Mouse (Mus musculus) heart, embryonic 16.5 days (tissue): ENCODE results near the gene Lime1. TPM values are rescaled to one million over a fixed set of nuclear protein-coding genes. Genes with fewer than 3 reads are reported as not detected.
A peak's percentile ranks its signal among the peaks of the same experiment; 100 is the strongest.

Source experiments
- ATAC-seq: fragments of 200-750 bp; cut with Nextera tagmentation; replicated peaks from 2 replicates; pipeline ENCODE4 v1.8.0; 2017; ENCODE audit warnings: moderate number of reproducible peaks; ENCODE audit not compliant: insufficient read depth, low FRiP score; ENCODE audit errors: extremely low read depth
- H3K27ac ChIP-seq: fragments of 300-500 bp; sonication (generic); 2 replicates; pipeline ENCODE4 v1.5.1; 2014; ENCODE audit warnings: mild to moderate bottlenecking, low read length, control low read depth, moderate library complexity
- H3K27me3 ChIP-seq: fragments of 300-500 bp; sonication (generic); 2 replicates; pipeline ENCODE4 v1.6.1; 2014; ENCODE audit warnings: low read length, mixed read lengths; ENCODE audit not compliant: control insufficient read depth, insufficient read depth
- H3K36me3 ChIP-seq: fragments of 300-500 bp; sonication (generic); 2 replicates; pipeline ENCODE4 v1.6.1; 2014; ENCODE audit not compliant: control insufficient read depth, insufficient read depth
- H3K4me1 ChIP-seq: fragments of 300-500 bp; sonication (generic); 2 replicates; pipeline ENCODE4 v1.6.1; 2014; ENCODE audit warnings: low read length, mixed read lengths; ENCODE audit not compliant: control insufficient read depth, insufficient read depth
- H3K4me2 ChIP-seq: fragments of 300-500 bp; sonication (generic); 2 replicates; pipeline ENCODE4 v1.6.1; 2014; ENCODE audit warnings: low read depth, mild to moderate bottlenecking, control low read depth, low read length
- H3K4me3 ChIP-seq: fragments of 300-500 bp; sonication (generic); 2 replicates; pipeline ENCODE4 v1.5.1; 2014; ENCODE audit warnings: mild to moderate bottlenecking, control low read depth, low read length
- H3K9ac ChIP-seq: fragments of 300-500 bp; sonication (generic); 2 replicates; pipeline ENCODE4 v1.6.1; 2014; ENCODE audit warnings: low read length, control low read depth
- H3K9me3 ChIP-seq: fragments of 300-500 bp; sonication (generic); replicated peaks from 2 replicates; pipeline ENCODE4 v1.6.1; 2016; ENCODE audit warnings: low read length; ENCODE audit not compliant: control insufficient read depth
- WGBS: fragments of 180-500 bp; shearing (Covaris S2); extraction: QIAGEN DNeasy Blood & Tissue Kit; methylation state at CpG from one replicate; pipeline ENCODE4 v1.1.7; 2014; 5-methylcytosine and 5-hydroxymethylcytosine counted together
- polyA plus RNA-seq: library from polyadenylated mRNA; unstranded; fragments of >200 nt; fragmentation: Nextera tagmentation; extraction: Ambion mirVana; gene quantifications from 2 replicates; pipeline ENCODE4 v1.2.1, GENCODE M21; 2015

Lime1 gene
- polyA plus RNA-seq = 15.6 and 18.1 TPM in 2 replicates

GRCm38 (mm10) chr2:181379778-181380177 lies at the start of gene Lime1:
TSS of gene Lime1 (plus strand) at chr2:181380078.
- H3K4me2 ChIP-seq = no peak within 1 kb of the TSS
- no peak within 1 kb of the TSS for H3K4me3 ChIP-seq
- peaks cover 41% of the 10 kb centered on the region for H3K36me3 ChIP-seq
- no peaks in the 10 kb centered on the region for H3K9me3 ChIP-seq
- no peak within 1 kb of the TSS for H3K27ac ChIP-seq
- H3K27me3 ChIP-seq = no peaks in the 10 kb centered on the region
- no peak for ATAC-seq
- H3K4me1 ChIP-seq = no peaks in the 10 kb centered on the region
- WGBS = 91% methylated on average over 12 of the region's 12 CpGs
- no peak within 1 kb of the TSS for H3K9ac ChIP-seq

GRCm38 (mm10) chr2:181332542-181332941 lies 47.3 kb upstream of the Lime1 start:
- no peak overlapping the region for H3K4me2 ChIP-seq
- H3K4me1 ChIP-seq = no peaks in the 10 kb centered on the region
- no peaks in the 10 kb centered on the region for H3K9me3 ChIP-seq
- ATAC-seq = no peak
- peaks cover 23% of the 10 kb centered on the region for H3K36me3 ChIP-seq
- no peak overlapping the region for H3K4me3 ChIP-seq
- no peaks in the 10 kb centered on the region for H3K27me3 ChIP-seq
- no peak overlapping the region for H3K9ac ChIP-seq
- no peak overlapping the region for H3K27ac ChIP-seq

GRCm38 (mm10) chr2:181334023-181334422 lies 45.9 kb upstream of the Lime1 start:
- H3K27ac ChIP-seq = no peak overlapping the region
- 0 out of 2 replicates have a peak, but pooled peaks have one; percentile 52 for ATAC-seq
- H3K9me3 ChIP-seq = no peaks in the 10 kb centered on the region
- peaks cover 26% of the 10 kb centered on the region for H3K36me3 ChIP-seq
- no peak overlapping the region for H3K4me2 ChIP-seq
- H3K9ac ChIP-seq = no peak overlapping the region
- H3K4me1 ChIP-seq = no peaks in the 10 kb centered on the region
- 60% methylated on average over 3 of the region's 3 CpGs for WGBS
- no peaks in the 10 kb centered on the region for H3K27me3 ChIP-seq
- H3K4me3 ChIP-seq = no peak overlapping the region

GRCm38 (mm10) chr2:181340426-181340825 lies 39.5 kb upstream of the Lime1 start:
- Histone ChIP-seq H3K9ac (no peak overlapping the region), H3K4me3 (no peak overlapping the region), H3K4me2 (no peak overlapping the region), H3K27me3 (no peaks in the 10 kb centered on the region), H3K9me3 (no peaks in the 10 kb centered on the region), H3K27ac (no peak overlapping the region), H3K36me3 (peaks cover 26% of the 10 kb centered on the region), H3K4me1 (peaks cover 13% of the 10 kb centered on the region)
- ATAC-seq = no peak
- WGBS = 88% methylated on average over 4 of the region's 4 CpGs

- Histone ChIP-seq H3K4me1 (peaks cover 13% of the 10 kb centered on the region), H3K9ac (no peak overlapping the region), H3K4me3 (no peak overlapping the region), H3K27me3 (no peaks in the 10 kb centered on the region), H3K9me3 (no peaks in the 10 kb centered on the region), H3K27ac (peak overlapping the region; percentile 53), H3K4me2 (0 out of 2 replicates have a peak overlapping the region, but pooled peaks have one; percentile 17), H3K36me3 (peaks cover 30% of the 10 kb centered on the region)
- peak; percentile 89 for ATAC-seq
- WGBS = 42% methylated on average over 6 of the region's 6 CpGs
Measured at GRCm38 (mm10) chr2:181342766-181343165, 37.1 kb upstream of the Lime1 start.

- Histone ChIP-seq H3K27ac (no peak overlapping the region), H3K4me3 (no peak overlapping the region), H3K27me3 (no peaks in the 10 kb centered on the region), H3K4me1 (no peaks in the 10 kb centered on the region), H3K9me3 (no peaks in the 10 kb centered on the region), H3K36me3 (peaks cover 45% of the 10 kb centered on the region), H3K9ac (no peak overlapping the region), H3K4me2 (no peak overlapping the region)
- WGBS = 71% methylated on average over 3 of the region's 3 CpGs
- ATAC-seq = no peak
Measured at GRCm38 (mm10) chr2:181356780-181357179, 23.1 kb upstream of the Lime1 start.

- Histone ChIP-seq H3K36me3 (peaks cover 31% of the 10 kb centered on the region), H3K4me1 (peaks cover 33% of the 10 kb centered on the region), H3K27ac (no peak overlapping the region), H3K9ac (peak overlapping the region; percentile 98), H3K4me2 (peak overlapping the region; percentile 98), H3K9me3 (no peaks in the 10 kb centered on the region), H3K4me3 (peak overlapping the region; percentile 95), H3K27me3 (no peaks in the 10 kb centered on the region)
- ATAC-seq = no peak
- WGBS = 89% methylated on average over 3 of the region's 3 CpGs
Measured at GRCm38 (mm10) chr2:181363946-181364345, 15.9 kb upstream of the Lime1 start.

GRCm38 (mm10) chr2:181364487-181364859 lies 15.4 kb upstream of the Lime1 start:
- Histone ChIP-seq H3K4me3 (peak overlapping the region; percentile 95), H3K4me1 (peaks cover 33% of the 10 kb centered on the region), H3K9ac (peak overlapping the region; percentile 98), H3K27me3 (no peaks in the 10 kb centered on the region), H3K36me3 (peaks cover 28% of the 10 kb centered on the region), H3K9me3 (no peaks in the 10 kb centered on the region), H3K27ac (peak overlapping the region; percentile 95), H3K4me2 (peak overlapping the region; percentile 98)
- WGBS = 7% methylated on average over 14 of the region's 14 CpGs
- ATAC-seq = no peak

GRCm38 (mm10) chr2:181364860-181365596 lies 14.8 kb upstream of the Lime1 start, which contains the start of the genes Zgpat and Arfrp1:
TSS of gene Zgpat (plus strand) at chr2:181364928.
TSS of gene Arfrp1 (minus strand) at chr2:181365404.
- peak within 1 kb of the TSS; percentile 98 for H3K9ac ChIP-seq
- peak within 1 kb of the TSS; percentile 95 for H3K4me3 ChIP-seq
- under 1% methylated on average over 67 of the region's 71 CpGs for WGBS
- H3K27me3 ChIP-seq = no peaks in the 10 kb centered on the region
- peak within 1 kb of the TSS; percentile 95 for H3K27ac ChIP-seq
- peak; percentile 89 for ATAC-seq
- peak within 1 kb of the TSS; percentile 98 for H3K4me2 ChIP-seq
- 0 out of 2 replicates have a peak, but pooled peaks cover 2% of the 10 kb centered on the region for H3K9me3 ChIP-seq
- peaks cover 26% of the 10 kb centered on the region for H3K36me3 ChIP-seq
- H3K4me1 ChIP-seq = peaks cover 33% of the 10 kb centered on the region
